Mouse (Mus musculus) heart, postnatal 4 days (tissue): ENCODE data around the gene Wdr20. TPM values are rescaled to one million over a fixed set of nuclear protein-coding genes. Genes with fewer than 3 reads are reported as not detected.
A peak's percentile ranks its signal among the peaks of the same experiment; 100 is the strongest.
"Not testable (repeated sequence)": the region's sequence is repeated elsewhere in the genome, so short reads cannot be mapped to it uniquely, and the experiment has no call there.

Experiments used
- DNase-seq: peaks from one replicate; pipeline ENCODE4 v3.0.0; 2021
- total RNA-seq, 2 experiments: library from RNA; stranded (reverse); gene quantifications; 2 replicates each; pipeline ENCODE4 v1.2.3; 2021

Gene Wdr20
- total RNA-seq, 2 experiments from 2014 or later: 33.7 to 35.2 TPM

DNA sequence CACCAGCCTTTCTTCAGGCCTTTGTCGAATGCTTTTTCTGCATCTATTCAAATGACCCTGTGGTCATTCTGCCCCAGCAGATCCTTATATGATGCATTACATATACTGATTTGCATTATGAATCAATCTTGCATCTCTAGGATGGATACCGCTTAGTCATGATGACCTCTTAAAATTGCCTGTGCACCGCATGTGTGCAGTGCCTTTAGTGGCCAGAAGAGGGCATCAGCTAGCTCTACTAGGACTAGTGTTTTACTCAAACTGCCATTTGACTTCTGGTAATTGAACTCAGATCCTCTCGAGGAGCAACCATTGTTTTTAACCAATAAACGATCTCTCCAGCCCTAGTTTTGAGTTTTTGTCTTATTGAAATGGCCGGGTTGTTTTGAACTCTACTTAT is 24.0 kb upstream of the Wdr20 start:
- DNase-seq: no peak

DNA sequence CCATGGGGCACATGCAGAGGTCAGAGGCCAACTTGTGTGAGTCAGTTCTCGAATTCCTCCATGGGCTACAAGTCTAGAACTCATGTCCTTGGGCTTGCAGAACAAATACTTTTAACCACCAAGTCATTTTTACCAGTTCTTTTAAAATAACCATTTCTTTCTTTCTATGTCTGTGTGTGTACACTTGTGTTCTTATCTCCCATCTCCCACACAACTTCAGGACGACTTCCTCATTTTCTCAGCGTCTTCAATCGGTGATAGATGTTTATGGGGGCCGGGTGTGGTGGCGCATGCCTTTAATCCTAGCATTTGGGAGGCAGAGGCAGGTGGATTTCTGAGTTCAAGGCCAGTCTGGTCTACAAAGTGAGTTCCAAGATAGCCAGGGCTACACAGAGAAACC is 23.5 kb upstream of the Wdr20 start:
- DNase-seq: no peak

DNA sequence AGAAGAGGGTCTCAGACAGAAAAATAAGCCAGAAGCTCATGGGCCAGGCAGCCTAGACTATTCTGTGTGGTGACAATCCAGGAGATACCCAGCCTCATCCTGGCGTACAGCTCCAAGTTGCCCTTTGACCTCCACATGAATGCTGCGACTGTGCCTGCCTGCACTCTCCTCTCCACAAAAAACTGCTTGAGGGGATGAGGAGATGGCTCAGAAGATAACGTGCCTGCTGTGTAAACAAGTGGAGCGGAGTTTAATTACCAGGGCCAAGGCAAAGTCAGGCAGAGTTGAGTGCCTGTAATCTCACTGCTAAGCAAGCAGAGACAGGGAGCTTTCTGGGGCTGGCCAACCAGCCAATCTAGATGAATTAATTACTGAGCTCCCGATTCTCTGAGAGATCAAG is 21.7 kb upstream of the Wdr20 start:
- no peak for DNase-seq

DNA sequence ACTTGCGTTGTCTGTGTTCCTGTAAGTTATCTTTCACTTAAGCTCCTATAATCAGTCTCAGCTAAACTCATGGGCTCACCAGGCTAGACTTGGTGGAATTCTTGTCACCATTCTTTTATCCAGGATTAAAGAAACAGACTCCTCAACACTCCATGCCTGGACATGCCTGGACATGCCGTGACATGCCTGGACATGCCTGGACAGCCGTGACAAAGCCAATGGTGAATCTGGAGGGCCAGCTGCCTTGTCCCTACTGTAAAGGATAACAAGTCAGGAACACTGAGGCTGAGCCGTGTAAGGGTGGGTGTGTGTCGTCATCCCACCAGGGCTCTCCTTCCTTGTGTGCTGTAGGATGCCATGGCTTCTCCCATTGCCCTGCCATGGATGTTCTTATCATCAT is 12.7 kb upstream of the Wdr20 start:
- no peak for DNase-seq

DNA sequence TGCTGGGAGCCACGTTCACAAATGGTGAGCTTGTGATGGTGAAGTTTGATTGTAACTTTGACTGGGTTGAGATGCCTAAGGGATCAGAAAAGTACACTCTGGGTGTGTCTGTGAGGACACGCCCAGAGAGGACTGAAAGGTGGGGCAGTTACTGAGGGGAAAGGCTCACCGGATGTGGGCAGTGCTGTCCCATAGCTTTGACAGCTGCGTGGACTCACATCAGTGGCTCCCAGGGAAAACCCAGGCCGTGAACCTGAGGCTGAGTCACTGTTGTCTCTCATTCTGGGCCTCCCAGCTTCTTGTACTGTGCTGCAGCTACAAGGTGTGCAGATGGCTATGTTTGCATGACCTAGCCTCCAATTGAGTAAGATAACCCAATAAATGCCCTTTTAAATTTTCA is 12.3 kb upstream of the Wdr20 start:
- DNase-seq: no peak

DNA sequence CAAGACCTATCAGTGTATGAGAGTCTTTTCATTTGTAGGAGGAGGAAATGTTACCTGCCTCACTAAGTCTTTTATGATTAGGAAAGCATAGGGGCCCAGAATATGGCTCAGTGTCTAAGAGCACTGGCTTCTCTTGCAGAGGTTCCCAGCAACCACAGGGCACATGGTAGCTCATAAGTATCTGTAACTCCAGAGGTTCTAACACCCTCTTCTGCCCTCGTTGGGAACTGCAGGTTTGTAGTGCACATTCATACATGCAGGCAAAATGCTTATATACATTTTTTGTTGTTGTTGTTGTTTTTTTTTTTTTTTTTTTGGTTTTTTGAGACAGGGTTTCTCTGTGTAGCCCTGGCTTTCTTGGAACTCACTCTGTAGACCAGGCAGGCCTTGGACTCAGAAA is 11.3 kb upstream of the Wdr20 start:
- no peak for DNase-seq

DNA sequence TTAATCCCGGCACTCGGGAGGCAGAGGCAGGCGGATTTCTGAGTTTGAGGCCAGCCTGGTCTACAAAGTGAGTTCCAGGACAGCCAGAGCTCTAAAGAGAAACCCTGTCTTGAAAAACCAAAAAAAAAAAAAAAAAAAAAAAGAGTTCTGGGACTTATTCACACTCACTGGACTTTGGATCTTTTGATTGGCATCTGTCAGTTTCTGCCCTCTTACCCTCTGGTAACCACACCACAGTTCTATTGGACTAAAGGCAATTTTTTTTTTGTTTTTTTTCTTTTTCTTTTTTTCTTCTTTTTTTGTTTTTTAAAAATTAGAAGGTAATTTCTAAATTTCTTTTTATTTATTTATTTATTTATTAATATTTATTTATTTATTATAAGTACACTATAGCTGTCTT is 4.5 kb upstream of the Wdr20 start:
- not testable (repeated sequence) for DNase-seq

DNA sequence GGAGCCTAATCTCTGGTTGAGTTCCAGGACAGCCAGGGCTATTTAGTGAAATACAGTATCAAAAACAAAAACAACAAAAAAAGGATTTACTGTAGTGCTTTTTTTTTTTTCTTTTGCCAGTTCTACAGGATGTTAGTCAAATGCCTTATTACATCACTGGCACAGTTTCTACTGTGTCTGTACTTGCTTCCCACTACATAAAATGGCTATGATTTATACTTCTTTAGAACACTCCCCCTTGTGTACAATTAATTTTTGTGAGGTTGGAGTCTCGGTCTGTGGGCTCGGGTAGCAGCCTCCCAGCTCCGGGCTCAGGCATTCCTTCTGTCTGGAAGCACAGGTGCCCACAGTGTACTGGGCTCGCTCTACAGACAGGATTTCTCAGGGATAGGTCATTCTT is 1.1 kb upstream of the Wdr20 start:
- DNase-seq: no peak

DNA sequence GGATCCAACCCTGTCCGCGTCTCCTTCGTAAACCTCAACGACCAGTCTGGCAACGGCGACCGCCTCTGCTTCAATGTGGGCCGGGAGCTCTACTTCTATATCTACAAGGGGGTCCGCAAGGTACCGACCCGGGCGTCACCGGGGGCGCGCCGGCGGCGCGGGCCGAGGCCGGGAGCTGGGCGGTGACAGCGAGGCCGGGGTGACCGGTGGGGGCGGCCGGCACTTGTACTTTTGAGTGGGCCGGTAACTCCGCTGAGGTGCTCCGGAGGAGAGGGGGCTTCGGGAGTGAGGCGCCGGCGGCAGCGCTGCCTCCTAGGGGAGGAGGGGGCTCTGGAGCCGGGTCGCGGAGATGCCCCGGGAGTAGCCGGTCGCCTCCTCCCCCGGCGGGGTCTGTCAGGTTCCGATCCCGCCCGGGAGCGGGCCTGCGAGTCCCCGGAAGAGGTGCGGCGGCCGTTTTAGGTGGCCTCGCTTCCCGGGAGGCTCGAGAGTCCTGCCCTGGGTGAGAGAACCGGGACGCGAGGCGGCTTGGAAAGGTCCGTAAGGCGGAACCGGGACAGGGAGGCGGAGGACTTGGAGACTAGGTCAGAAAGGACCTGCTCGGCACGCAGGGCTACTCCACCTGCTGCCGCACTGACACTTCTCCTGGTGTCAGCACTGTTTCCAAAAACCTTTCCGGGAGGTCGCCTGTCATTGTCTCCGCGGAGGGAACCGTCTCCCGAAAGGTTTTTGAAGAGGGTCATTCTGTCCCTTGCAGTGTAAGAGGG is 596 bp downstream of the Wdr20 start:
- DNase-seq: peak; percentile 39

DNA sequence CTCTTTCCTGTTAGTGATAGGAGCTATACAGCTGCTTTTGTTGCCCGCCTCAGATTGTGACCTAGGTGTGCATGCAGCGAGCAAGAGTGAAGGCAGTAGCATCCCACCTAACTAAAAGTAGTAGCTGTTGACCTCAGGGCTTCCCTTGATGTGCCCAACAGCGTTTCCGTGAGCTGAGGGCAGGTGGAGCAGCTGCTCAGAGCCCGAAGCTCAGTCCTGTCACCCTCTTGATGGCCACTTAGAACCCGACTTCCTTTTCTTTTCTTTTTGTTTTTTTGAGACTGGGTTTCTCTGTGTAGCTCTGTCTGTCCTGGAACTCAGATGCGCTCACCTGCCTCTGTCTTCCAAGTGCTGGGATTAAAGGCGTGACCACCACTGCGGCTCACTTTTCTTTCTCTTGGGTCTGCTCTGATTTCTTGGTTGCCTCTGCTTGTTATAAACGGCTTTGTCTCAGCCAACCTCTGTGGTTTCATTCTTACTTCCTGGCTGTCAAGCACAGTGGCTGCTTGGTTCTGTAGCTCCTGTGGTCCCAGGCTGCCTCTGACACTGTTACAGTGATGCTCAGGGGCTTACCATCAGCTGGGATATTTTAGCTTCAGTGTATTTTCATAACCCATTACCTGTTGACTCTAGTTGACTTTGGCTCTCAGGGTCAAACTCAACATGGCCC is 13.2 kb downstream of the Wdr20 start:
- no peak for DNase-seq

DNA sequence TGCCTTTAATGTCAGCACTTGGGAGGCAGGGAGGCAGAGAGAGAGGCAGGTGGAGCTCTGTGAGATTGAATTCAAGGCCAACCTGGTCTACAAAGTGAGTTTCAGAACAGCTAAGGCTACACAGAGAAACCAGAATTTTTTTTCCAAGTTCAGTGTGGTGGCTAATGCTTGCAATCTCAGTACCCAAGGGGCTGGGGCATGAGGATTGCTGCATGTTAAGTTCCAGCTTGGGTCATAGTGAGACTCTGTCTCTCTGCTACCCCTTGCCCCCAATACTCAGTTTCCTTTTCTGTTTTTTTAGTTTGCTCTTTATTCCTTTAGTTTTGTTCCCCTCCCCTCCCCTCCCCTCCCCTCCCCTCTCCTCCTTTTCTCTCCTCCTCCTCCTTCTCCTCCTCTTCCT is 15.0 kb downstream of the Wdr20 start:
- no peak for DNase-seq

DNA sequence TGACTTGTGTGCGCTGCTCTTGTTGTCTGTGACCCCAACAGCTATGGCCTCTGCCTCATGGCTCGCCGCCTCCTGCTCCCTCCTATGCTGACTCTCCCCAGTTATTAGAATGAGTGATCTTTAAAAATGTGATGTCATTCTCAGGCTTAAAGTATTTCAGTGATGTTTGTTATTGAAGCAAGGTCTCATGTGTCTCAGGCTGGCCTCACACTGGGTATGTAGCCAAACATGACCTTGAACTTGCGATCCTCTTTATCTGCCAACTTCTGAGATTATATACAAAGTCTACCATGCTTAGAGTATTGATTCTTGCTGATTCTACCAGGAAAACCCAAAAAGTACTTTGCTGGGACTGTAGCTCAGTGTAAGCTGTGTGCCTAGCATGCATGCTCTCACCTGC is 16.2 kb downstream of the Wdr20 start:
- DNase-seq: no peak

DNA sequence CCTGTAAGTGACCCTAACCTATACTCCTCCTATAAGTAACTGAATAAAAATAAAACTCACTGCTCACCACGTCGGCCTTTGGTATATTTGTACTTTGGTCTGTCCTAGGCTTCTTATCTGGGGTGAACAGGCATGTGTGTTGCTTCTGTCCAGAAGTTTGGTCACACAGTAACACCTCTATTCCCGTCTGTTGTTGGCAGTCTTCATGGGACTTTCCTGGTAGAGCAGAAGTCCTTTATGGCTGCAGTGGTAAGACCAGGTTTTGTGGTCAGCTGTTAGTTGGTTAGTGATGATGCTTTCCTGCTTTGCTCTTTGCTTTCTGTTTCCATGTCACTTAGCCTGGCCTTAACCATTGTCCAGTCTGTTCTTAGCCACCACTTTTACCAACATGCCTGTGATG is 19.4 kb downstream of the Wdr20 start:
- no peak for DNase-seq

DNA sequence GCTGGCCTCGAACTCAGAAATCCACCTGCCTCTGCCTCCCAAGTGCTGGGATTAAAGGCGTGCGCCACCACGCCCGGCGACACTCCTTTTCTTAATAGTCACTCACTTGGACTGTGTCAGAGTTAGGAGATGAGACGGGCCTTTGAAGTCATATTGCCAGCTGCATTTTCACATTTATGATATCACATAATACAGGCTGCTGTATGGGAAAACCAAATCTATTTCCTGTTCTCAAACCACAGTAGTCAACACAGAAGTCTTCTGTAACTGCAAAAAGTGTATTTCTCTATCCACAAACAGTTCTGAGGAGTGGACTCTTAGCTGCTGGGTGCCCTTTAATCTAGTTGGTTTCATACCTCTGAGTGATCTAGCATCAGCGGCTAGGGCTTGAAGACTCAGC is 21.2 kb downstream of the Wdr20 start:
- no peak for DNase-seq

DNA sequence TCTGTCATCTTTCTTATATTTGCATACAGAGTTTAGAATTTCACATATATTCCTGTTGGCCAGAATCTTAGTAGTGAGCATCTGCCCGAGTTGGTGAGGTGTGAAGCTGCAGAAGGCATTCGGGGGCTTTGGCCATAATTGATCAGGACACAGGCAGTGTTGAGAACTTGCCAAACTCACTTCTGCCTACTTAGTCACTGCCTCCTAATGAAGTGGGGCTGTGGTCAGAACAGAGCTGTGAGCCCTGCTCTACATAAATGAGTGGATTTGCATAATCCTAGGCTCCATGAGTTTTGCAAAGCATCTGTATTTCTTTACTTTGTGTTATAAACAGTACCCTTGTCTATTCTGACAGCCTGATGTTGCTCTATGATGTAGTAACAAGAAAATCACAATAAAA is 24.6 kb downstream of the Wdr20 start:
- no peak for DNase-seq

DNA sequence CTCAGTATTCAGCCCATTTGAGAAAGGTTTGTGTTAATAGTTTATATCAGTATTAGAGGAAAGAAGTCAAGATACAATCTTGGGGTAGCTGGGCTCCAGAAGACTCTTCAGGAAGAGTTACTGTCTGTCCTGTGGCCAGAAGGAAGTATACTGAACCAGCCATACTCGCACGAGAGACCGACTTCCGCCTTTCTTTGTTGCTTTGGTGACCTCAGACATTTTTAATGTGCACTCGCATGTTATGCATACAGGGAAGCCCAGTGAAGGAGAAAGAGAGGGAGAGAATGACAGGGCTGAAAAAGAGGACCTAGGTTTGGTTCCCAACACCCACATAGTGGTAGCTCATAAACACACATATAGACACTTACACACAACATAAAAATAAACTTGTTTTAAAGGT is 26.8 kb downstream of the Wdr20 start:
- DNase-seq: no peak

DNA sequence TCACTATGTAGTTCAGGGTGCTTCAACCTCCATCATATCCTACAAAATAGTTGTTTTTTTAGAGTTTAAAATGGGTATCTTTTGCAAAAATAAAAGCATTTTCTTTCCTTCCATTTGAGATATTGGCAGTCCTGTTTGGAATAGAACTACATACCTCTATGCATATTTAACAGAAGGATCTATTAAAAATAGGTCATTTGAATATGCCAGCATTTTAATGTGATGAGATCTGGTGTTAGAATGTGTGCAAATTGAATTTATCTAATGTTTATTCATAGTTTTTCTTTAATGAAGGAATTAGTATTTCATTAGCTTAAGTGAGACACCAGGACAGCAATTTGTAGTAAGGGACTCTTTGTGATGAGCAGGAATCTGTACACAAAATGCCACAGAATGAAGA is 30.8 kb downstream of the Wdr20 start:
- no peak for DNase-seq

DNA sequence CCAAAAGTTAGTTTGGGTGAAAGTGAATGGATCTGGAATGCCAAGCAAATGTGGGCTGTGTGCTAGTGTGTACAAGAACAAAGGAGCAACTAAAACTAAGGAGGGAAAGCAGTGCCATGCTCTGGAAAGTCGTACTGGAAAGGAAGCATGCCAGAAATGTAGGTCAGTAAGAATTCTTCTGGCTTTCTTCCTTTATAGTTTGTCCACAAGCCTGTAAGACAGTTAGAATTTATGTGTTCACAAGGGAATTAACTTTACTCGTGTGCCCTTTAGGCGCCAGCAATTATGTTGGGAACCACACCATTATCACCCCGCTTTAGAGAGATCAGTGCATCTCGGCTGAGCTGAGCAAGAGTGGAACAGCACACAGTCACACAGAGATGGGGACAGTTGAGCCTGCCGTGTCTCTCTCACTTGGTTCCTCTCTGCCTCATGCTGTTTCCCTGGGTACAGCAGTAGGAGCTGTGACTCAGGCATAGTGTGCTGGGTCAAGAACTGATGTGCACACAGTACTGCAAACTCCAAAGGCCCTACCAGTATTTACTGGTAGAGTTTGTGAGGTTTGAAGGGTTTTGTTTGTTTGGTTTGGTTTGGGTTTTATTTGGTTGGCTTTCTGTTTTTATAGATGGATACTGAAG is 32.0 kb downstream of the Wdr20 start:
- no peak for DNase-seq

DNA sequence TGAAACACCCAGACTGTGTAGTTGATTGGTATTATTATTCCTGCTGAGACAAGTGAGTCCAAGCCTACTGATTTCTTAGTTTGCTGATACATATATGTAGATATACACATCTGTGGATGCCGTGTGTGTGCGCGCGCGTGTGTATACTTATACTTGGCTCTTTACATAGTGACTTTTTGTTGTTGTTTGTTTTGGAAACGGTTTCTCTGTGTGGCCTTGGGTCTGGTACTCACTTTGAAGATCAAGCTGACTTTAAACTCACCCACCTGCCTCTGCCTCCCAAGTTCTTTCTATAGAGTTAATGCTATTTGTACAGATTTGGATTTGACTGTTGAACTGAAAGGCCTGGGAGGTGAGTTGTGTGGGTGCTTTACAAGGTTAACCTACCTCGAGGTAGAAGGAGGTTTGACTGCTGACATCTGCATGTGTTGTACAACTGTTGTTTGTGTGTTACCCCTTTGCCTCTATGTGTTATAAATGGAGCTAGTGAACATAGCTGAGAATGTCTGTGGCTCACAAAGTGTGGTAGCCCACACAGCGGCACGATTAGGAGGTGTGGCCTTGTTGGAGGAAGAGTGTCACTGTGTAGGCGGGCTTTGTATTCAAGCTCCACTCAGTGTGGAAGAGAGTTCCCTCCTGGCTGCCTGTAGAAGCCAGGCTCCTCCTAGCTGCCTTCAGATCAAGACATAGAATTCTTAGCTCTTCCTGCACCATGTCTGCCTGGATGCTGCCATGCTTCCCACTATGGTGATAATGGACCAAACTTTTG is 32.9 kb downstream of the Wdr20 start:
- DNase-seq: no peak

DNA sequence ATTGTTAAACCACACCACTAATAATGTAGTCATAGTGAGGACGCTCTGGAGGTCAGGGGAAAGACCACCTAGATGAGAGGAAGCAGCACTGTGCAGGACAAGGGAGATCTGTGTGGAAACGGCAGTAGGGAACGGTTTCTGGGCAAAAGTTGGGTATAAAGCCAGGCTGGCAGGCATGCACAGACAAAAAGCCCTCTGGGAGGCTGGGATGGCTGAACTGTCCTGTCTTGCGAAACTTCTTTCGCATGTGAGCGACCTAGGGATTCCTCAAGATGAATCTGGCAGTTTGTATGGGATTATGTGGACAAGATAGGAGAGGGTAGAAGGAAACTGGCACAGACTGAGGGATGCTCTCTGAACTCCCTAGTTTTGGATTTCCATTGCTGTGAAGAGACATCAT is 34.2 kb downstream of the Wdr20 start:
- no peak for DNase-seq

DNA sequence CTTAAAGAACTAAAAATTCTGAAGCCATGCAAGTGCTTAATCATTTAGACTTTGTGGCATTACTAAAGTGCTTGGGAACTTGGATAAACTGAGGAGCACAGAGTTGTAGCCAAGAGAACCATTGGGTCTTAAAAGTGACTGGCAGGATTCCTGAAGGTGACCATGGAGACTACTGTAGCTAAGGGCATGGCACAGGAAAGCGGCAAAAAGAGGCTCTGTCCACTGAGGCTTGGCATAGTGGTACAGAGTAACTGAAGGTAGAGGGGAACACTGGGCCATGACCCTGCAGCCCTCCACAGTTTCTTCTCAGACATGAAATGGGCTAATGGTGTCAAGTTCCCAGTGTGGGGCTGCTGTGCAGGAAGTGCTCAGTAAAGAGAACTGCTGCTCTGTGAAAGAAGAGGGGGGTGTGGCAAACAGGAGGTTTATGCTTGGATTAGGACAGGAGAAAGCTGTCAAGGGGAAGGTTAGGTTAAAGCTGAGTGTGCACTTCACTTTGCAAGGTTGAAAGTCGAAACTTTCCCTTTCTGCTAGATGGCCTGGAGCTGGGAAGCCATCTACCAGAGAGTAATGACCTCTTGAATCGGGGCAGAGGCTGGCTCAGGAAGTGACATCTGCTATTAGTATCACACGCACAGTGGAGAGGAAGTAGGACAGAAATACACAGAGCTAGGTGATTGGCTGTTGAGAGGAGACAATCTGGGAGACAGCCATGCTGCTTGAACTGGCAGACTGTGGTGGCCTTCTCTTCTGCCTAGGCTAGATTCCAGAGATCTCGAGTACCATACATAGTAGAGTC is 38.1 kb downstream of the Wdr20 start:
- DNase-seq: no peak

DNA sequence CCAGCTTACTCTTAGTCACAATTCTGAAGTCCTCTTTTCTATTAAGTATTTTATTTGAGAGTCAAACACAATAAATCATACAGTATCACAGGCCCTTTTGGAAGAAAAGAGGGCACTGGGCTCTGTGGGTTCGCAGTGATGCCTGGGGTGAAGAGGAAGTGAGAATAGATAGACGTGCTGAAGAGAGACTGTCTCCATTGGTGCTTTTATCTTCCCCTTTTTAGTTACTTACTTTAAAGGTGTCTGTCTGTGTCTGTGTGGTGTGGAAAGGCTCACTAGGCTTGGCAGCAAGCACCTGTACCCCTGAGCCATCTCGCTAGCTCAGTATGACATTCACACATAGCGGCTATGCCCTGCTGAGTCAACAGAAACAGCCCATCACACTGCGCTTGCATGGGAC is 40.1 kb downstream of the Wdr20 start:
- DNase-seq: no peak
